Mouse (Mus musculus) stomach, postnatal 0 days (tissue): ENCODE data around the gene 1700042G07Rik.

Experiments used
- CTCF ChIP-seq: IDR thresholded peaks from 2 replicates; pipeline ENCODE4 v1.5.1; 2016; ENCODE audit warnings: antibody characterized with exemption, low read depth, mild to moderate bottlenecking, moderate library complexity
- EP300 ChIP-seq: optimal IDR thresholded peaks from 2 replicates; pipeline ENCODE3; 2016; ENCODE audit warnings: antibody characterized with exemption

DNA sequence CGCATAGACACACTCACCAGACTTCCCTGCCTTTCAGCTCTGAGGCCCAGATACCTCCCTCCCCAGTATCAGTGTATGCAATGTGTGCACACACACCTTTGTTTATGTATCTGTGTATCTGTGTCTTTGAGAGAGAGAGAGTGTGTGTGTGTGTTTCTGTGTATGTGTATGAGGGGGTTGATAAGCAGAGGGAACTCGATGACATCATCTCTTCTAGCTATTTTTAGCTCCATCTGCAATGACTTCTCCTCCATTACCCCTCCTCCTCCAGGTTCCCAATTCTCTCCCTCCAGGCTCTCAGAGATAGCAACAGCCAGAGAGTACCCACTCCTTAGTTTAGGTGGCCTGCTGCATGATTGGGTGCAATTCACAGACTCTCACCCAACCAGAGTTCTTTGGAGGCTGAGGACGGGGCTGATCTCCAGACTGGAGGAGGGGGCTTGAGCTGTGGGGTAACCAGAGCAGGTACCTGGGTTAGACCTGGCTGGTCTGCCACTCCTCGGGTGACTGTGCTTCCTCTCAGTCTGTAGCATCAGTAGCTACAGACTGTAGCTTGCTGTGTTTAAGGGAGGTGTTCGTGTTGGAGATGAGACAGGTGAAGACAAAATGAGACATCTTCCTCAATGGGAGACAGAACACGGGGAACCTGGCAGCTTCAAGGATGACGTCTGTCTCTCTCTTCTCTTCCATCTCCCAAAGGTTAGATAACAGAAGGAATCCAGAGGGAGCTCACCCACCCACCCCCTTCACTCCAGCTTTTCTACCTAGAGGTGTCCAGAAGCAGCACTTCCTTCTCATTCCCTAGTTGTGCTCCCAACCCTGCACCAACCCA, 2.8 kb downstream of the 1700042G07Rik start:
- TF ChIP-seq CTCF (no peak), EP300 (no peak)
